ENCODE assay signal across 8 mouse cellular contexts in genomic region chr8:86884067-86884466, GRCm38 (mm10). TPM values are rescaled to one million over a fixed set of nuclear protein-coding genes. Genes with fewer than 3 reads are reported as not detected.
DNase-seq lines count a peak whose midpoint lies in the region; ATAC-seq and TF ChIP-seq lines count a peak whose summit lies in the region.

No protein-coding gene starts in this region.

- peaks cover 35% of the 10 kb centered on the region for H3K4me1 ChIP-seq in heart, embryonic 12.5 days (replicated peaks)

- peaks cover 54% of the 10 kb centered on the region for H3K79me2 ChIP-seq in myocyte (ENCODE audit: control insufficient read depth, insufficient read depth)

- no peak for ATAC-seq in heart, embryonic 12.5 days (ENCODE audit: insufficient number of reproducible peaks, low FRiP score)

- TF ChIP-seq POLR2A in myocyte (IDR thresholded peaks at IDR 0.05; ENCODE audit: insufficient read length, low read depth), result no peak

- H3K27ac ChIP-seq in heart, embryonic 12.5 days (ENCODE audit: poor library complexity, severe bottlenecking), result peak overlapping the region; percentile 90

- WGBS in heart, embryonic 12.5 days, result 2% methylated on average over 16 of the region's 16 CpGs

- DNase-seq in cerebellum, postnatal 14 days, result peak; percentile 37 to 42
- DNase-seq in cerebellum, postnatal 36 days, result no peak
- peak; percentile 21 for DNase-seq in urinary bladder, postnatal 25 days (ENCODE audit: low spot score)
- no peak for DNase-seq in urinary bladder, postnatal 10 days (ENCODE audit: low spot score)
- peak; percentile 20 for DNase-seq in kidney, postnatal 14 days
- no peak for DNase-seq in gastrocnemius, postnatal 25 days

- peaks cover 4% of the 10 kb centered on the region; the same call in 1 of the 2 replicates for H3K36me3 ChIP-seq in heart, embryonic 12.5 days
- no peaks in the 10 kb centered on the region for H3K36me3 ChIP-seq in myocyte (ENCODE audit: control insufficient read depth, insufficient read depth)

- peak overlapping the region; percentile 95 for H3K4me2 ChIP-seq in heart, embryonic 12.5 days
- peak overlapping the region; percentile 91 for H3K4me2 ChIP-seq in myocyte (ENCODE audit: low read depth)

- no peaks in the 10 kb centered on the region for H3K27me3 ChIP-seq in heart, embryonic 12.5 days (replicated peaks)
- H3K27me3 ChIP-seq in myocyte (ENCODE audit: control insufficient read depth, insufficient read depth, insufficient read length), result no peaks in the 10 kb centered on the region

- H3K4me3 ChIP-seq in heart, embryonic 12.5 days, result peak overlapping the region; percentile 87
- peak overlapping the region; percentile 47 for H3K4me3 ChIP-seq in myocyte

- peak overlapping the region; percentile 93 for H3K9ac ChIP-seq in heart, embryonic 12.5 days

- peak overlapping the region; percentile 55 for H3ac ChIP-seq in myocyte (ENCODE audit: control insufficient read depth, insufficient read length)

- H3K9me3 ChIP-seq in heart, embryonic 12.5 days (replicated peaks), result no peaks in the 10 kb centered on the region

TF ChIP-seq in myocyte, 11 proteins besides CTCF, POLR2A, EP300 and RAD21:
- TF ChIP-seq MYOG (IDR thresholded peaks at IDR 0.05; ENCODE audit: control insufficient read depth in 1 of 3, insufficient read depth in 1 of 3, insufficient read length in 2 of 3, low read depth in 2 of 3) (no peak), REST (IDR thresholded peaks at IDR 0.05; ENCODE audit: insufficient read depth, insufficient read length) (no peak), CEBPB (IDR thresholded peaks at IDR 0.05; ENCODE audit: insufficient read depth, poor library complexity, severe bottlenecking) (no peak)

RNA-seq across cellular contexts. Expression of gene N4bp1, which starts 1.0 kb away (rescaled TPM):
- 8.5 and 9.7 TPM in 2 replicates for polyA plus RNA-seq in heart, embryonic 12.5 days (2016; fragmentation: Nextera tagmentation; extraction: Ambion mirVana)
- polyA plus RNA-seq in myocyte (2012; fragmentation: generic; extraction: Trizol), result 7.6 TPM
- total RNA-seq in gastrocnemius, postnatal 25 days (2021), result 10 to 100 TPM; 14.3 to 14.9 TPM

Comparison
In these comparisons a context has a peak if more than half of its experiments do, and no peak if none do; other contexts are left out.
1. DNase-seq: peak in cerebellum, postnatal 14 days (2 of 2), urinary bladder, postnatal 25 days (single experiment) and kidney, postnatal 14 days (single experiment); none in cerebellum, postnatal 36 days (0 of 2), urinary bladder, postnatal 10 days (single experiment) and gastrocnemius, postnatal 25 days (single experiment).